Mouse (Mus musculus): Measurements from ENCODE around the gene Papss2.

DNA sequence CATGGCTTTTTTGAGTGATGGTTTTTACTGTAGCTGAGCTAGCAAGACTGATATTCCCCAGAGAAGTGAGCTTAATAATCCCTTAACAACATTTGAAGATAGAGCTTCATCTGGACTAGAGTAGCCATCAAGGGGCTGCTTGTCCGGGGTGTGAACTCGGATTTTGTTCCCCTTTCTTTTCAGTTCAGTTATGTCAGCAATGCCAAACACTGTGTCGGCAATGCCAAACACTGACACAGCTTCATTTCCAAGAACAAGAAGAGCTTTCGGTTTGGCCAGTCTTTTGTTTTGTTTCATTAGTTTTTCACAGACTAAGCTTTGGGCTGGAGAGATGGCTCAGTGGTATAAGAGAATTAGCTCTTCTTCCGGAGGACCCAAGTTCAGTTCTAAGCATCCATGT is 55.5 kb downstream of the Papss2 start:
- TF ChIP-seq POLR2A (IDR thresholded peaks at IDR 0.05; ENCODE audit: borderline replicate concordance, low read depth, low read length) (no peak), CTCF (IDR thresholded peaks at IDR 0.05; ENCODE audit: low read depth, low read length) (no peak)
